Mouse (Mus musculus): ENCODE data around the gene Slc51b. TPM values are rescaled to one million over a fixed set of nuclear protein-coding genes. Genes with fewer than 3 reads are reported as not detected.

Slc51b gene
- polyA plus RNA-seq, 1 experiment from 2014 or later, result not detected

- WGBS, result 60% methylated on average over 5 of the region's 5 CpGs
- DNase-seq (ENCODE audit: extremely low spot score, low spot score), result peak; percentile 45
Observed at GRCm38 (mm10) chr9:65434140-65434539, 11.4 kb upstream of the Slc51b start.

GRCm38 (mm10) chr9:65432236-65432635 is 9.5 kb upstream of the Slc51b start:
- H3K36me3 ChIP-seq (replicated peaks), result no peaks in the 10 kb centered on the region
- no peak overlapping the region for H3K4me3 ChIP-seq
- no peak overlapping the region for H3K27ac ChIP-seq
- peaks cover 10% of the 10 kb centered on the region for H3K4me1 ChIP-seq
- WGBS, result 2% methylated on average over 3 of the region's 3 CpGs
- peak; percentile 76 for DNase-seq (ENCODE audit: extremely low spot score, low spot score)
- H3K9me3 ChIP-seq, result no peaks in the 10 kb centered on the region
- no peaks in the 10 kb centered on the region for H3K27me3 ChIP-seq (ENCODE audit: poor library complexity, severe bottlenecking)

More at GRCm38 (mm10) chr9:65434140-65434539, 11.4 kb upstream of the Slc51b start:
- Histone ChIP-seq H3K9me3 (no peaks in the 10 kb centered on the region), H3K4me1 (peaks cover 10% of the 10 kb centered on the region), H3K27ac (0 out of 2 replicates have a peak overlapping the region, but pooled peaks have one; percentile 5), H3K4me3 (no peak overlapping the region), H3K27me3 (ENCODE audit: poor library complexity, severe bottlenecking) (no peaks in the 10 kb centered on the region), H3K36me3 (replicated peaks) (peaks cover 11% of the 10 kb centered on the region)

- no peak overlapping the region for H3K4me3 ChIP-seq
- H3K36me3 ChIP-seq (replicated peaks), result no peaks in the 10 kb centered on the region
- 91% methylated on average over 5 of the region's 5 CpGs for WGBS
- H3K27me3 ChIP-seq (ENCODE audit: poor library complexity, severe bottlenecking), result no peaks in the 10 kb centered on the region
- no peak overlapping the region for H3K27ac ChIP-seq
- DNase-seq (ENCODE audit: extremely low spot score, low spot score), result no peak
- H3K4me1 ChIP-seq, result no peaks in the 10 kb centered on the region
- H3K9me3 ChIP-seq, result no peaks in the 10 kb centered on the region
Observed at GRCm38 (mm10) chr9:65430921-65431320, 8.2 kb upstream of the Slc51b start.

GRCm38 (mm10) chr9:65430401-65430800 is 7.6 kb upstream of the Slc51b start:
- no peaks in the 10 kb centered on the region for H3K4me1 ChIP-seq
- H3K27ac ChIP-seq, result no peak overlapping the region
- no peak overlapping the region for H3K4me3 ChIP-seq
- no peaks in the 10 kb centered on the region for H3K27me3 ChIP-seq (ENCODE audit: poor library complexity, severe bottlenecking)
- no peaks in the 10 kb centered on the region for H3K9me3 ChIP-seq
- H3K36me3 ChIP-seq (replicated peaks), result no peaks in the 10 kb centered on the region
- no peak for DNase-seq (ENCODE audit: extremely low spot score, low spot score)

- no peaks in the 10 kb centered on the region for H3K27me3 ChIP-seq (ENCODE audit: poor library complexity, severe bottlenecking)
- no peaks in the 10 kb centered on the region for H3K36me3 ChIP-seq (replicated peaks)
- DNase-seq (ENCODE audit: extremely low spot score, low spot score), result no peak
- no peaks in the 10 kb centered on the region for H3K9me3 ChIP-seq
- WGBS, result 83% methylated on average over 5 of the region's 5 CpGs
- no peak overlapping the region for H3K27ac ChIP-seq
- H3K4me3 ChIP-seq, result no peak overlapping the region
- no peaks in the 10 kb centered on the region for H3K4me1 ChIP-seq
Observed at GRCm38 (mm10) chr9:65428003-65428402, 5.2 kb upstream of the Slc51b start.

GRCm38 (mm10) chr9:65427511-65427910 is 4.8 kb upstream of the Slc51b start:
- Histone ChIP-seq H3K36me3 (replicated peaks) (no peaks in the 10 kb centered on the region), H3K9me3 (no peaks in the 10 kb centered on the region), H3K4me1 (no peaks in the 10 kb centered on the region), H3K4me3 (no peak overlapping the region), H3K27ac (no peak overlapping the region), H3K27me3 (ENCODE audit: poor library complexity, severe bottlenecking) (no peaks in the 10 kb centered on the region)
- DNase-seq (ENCODE audit: extremely low spot score, low spot score), result no peak
- WGBS, result 76% methylated on average over 2 of the region's 2 CpGs

DNA sequence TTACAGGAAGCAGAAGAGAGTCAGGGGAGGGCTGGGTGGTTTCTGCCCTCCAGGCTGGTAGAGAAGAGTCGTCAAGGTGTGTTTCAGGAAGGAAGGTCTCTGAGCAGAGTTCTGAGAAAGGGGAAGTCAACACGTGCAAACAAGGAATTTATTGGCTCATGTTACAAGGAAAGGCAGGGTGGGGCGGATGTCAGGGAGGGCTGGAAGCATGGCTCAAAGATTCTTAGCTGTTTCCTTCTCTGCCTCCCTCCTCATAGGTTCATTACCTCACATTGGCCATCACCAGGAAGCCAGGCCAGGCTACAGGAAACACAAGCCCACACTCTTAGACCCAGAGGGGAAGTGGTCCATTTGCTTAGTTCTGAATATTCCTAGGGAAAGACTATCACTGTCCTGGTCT is 1.6 kb upstream of the Slc51b start:
- H3K9me3 ChIP-seq, result no peaks in the 10 kb centered on the region
- no peaks in the 10 kb centered on the region for H3K4me1 ChIP-seq
- no peaks in the 10 kb centered on the region for H3K27me3 ChIP-seq (ENCODE audit: poor library complexity, severe bottlenecking)
- WGBS, result 48% methylated on average over 3 of the region's 3 CpGs
- no peak overlapping the region for H3K4me3 ChIP-seq
- no peak for DNase-seq (ENCODE audit: extremely low spot score, low spot score)
- no peaks in the 10 kb centered on the region for H3K36me3 ChIP-seq (replicated peaks)
- no peak overlapping the region for H3K27ac ChIP-seq

DNA sequence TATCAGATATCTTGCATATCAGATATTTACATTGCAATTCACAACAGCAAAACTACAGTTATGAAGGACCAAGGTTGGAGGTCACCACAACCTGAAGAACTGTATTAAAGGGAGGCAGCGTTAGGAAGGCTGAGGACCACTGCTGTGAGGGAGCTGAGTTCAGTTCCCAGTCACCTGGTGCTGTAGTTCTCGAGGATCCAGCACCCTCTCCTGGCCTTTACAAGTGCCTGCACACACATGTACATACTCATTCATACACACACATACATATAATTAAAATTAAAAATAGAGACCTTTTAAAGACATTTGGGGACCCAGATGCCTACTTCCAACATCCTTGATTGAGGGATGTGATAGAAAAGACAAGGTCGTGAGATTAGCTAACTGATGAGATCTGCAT is 3.1 kb downstream of the Slc51b start:
- H3K4me3 ChIP-seq, result no peak overlapping the region
- no peaks in the 10 kb centered on the region for H3K27me3 ChIP-seq (ENCODE audit: poor library complexity, severe bottlenecking)
- H3K9me3 ChIP-seq, result no peaks in the 10 kb centered on the region
- no peaks in the 10 kb centered on the region for H3K36me3 ChIP-seq (replicated peaks)
- DNase-seq (ENCODE audit: extremely low spot score, low spot score), result no peak
- WGBS, result 78% methylated on average over 3 of the region's 3 CpGs
- no peak overlapping the region for H3K27ac ChIP-seq
- H3K4me1 ChIP-seq, result peaks cover 4% of the 10 kb centered on the region; the same call in 1 of the 2 replicates

DNA sequence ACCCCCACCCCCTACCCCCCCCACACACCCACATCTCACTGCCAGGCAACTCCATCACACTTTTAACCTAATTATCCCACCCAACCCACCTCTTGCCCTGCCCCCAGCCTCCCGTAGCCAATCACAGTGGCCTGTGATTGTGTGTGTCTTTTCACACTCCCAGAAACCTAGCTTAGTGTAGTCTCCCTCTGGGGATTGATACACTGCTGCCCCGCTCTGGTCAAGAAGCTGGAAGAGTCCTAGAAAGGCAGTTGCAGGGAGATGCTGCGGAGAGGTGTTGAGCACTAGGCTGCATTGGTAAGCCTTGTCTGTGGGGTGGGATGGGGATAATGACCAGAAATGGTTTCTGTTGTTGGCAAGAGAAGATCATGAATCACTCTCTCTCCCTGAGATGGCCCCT is 5.0 kb downstream of the Slc51b start:
- WGBS, result 42% methylated on average over 3 of the region's 3 CpGs
- no peak for DNase-seq (ENCODE audit: extremely low spot score, low spot score)
- H3K4me3 ChIP-seq, result no peak overlapping the region
- H3K9me3 ChIP-seq, result no peaks in the 10 kb centered on the region
- no peaks in the 10 kb centered on the region for H3K27me3 ChIP-seq (ENCODE audit: poor library complexity, severe bottlenecking)
- no peak overlapping the region for H3K27ac ChIP-seq
- no peaks in the 10 kb centered on the region for H3K36me3 ChIP-seq (replicated peaks)
- H3K4me1 ChIP-seq, result peaks cover 4% of the 10 kb centered on the region; the same call in 1 of the 2 replicates

DNA sequence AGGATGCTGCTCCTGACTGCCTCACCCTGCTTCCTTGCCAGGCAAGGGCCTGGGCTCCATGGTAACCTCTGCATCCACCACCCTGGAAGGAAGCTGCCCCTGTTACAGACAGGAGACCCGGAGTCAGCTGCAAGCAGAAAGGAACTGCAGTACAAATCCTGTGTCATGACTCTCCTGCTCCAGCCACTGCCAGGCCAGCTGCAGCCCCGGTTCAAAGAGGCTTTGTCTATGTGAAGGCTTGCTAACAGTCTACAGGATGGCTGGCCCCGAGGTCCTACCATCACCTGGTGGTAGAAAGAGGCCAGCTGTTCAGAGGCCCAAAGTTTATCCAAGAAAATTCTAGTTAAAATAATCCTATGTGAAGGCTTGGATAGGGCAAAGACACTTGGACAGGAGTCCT is 11.4 kb downstream of the Slc51b start:
- Histone ChIP-seq H3K9me3 (no peaks in the 10 kb centered on the region), H3K27me3 (ENCODE audit: poor library complexity, severe bottlenecking) (no peaks in the 10 kb centered on the region), H3K4me1 (no peaks in the 10 kb centered on the region), H3K4me3 (no peak overlapping the region), H3K36me3 (replicated peaks) (no peaks in the 10 kb centered on the region; the same call in 1 of the 2 replicates), H3K27ac (no peak overlapping the region)
- WGBS, result 80% methylated on average over 3 of the region's 3 CpGs
- no peak for DNase-seq (ENCODE audit: extremely low spot score, low spot score)

DNA sequence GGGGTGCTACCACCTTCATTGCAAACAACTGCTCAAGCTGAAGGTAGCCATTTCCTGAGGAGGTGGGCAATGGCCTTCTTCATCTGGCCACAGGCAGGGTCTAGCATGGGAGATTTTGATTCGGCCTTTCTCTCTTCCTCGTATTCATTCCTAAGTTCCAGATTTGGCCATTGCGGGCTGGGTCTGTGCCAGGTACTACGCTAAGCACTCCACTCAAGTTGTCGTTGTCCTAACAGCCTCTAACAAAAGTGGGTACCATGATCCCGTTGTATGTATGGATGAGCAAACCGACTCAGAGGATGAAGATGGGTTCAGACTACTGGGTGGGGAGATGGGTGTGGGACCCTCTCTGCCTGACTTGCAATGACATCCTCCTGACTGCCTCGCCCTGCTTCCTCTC is 12.4 kb downstream of the Slc51b start:
- no peak for DNase-seq (ENCODE audit: extremely low spot score, low spot score)
- WGBS, result 92% methylated on average over 8 of the region's 8 CpGs
- Histone ChIP-seq H3K4me3 (no peak overlapping the region), H3K27me3 (ENCODE audit: poor library complexity, severe bottlenecking) (no peaks in the 10 kb centered on the region), H3K9me3 (no peaks in the 10 kb centered on the region), H3K36me3 (replicated peaks) (no peaks in the 10 kb centered on the region; the same call in 1 of the 2 replicates), H3K4me1 (no peaks in the 10 kb centered on the region), H3K27ac (no peak overlapping the region)

- whole genome bisulfite sequencing, result 84% methylated on average over 5 of the region's 5 CpGs
Observed at GRCm38 (mm10) chr9:65408871-65409295, 13.9 kb downstream of the Slc51b start.

DNA sequence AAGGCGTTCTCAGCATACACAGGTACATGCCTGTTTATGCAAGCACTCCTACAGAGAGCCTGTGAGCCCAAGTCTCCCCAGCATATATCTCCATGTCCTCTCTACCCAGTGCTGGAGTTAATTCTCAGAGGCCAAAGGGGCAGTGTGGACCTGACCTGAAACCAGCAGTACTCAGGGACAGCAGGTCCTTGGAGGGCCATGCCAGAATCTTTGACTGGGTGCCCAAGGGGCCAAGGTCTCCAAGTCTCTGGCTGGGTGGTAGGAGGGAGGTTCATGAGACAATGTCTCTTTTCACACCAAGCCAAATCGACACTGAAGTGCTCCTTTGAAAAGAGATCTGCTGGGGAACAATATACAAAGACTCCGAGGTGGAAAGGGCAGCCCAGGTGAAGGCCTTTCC is 14.9 kb downstream of the Slc51b start:
- H3K27me3 ChIP-seq (ENCODE audit: poor library complexity, severe bottlenecking), result no peaks in the 10 kb centered on the region
- WGBS, result 81% methylated on average over 3 of the region's 3 CpGs
- no peak for DNase-seq (ENCODE audit: extremely low spot score, low spot score)
- no peak overlapping the region for H3K4me3 ChIP-seq
- H3K4me1 ChIP-seq, result no peaks in the 10 kb centered on the region
- no peaks in the 10 kb centered on the region; the same call in 1 of the 2 replicates for H3K36me3 ChIP-seq (replicated peaks)
- H3K27ac ChIP-seq, result no peak overlapping the region
- no peaks in the 10 kb centered on the region for H3K9me3 ChIP-seq

More at GRCm38 (mm10) chr9:65408871-65409295, 13.9 kb downstream of the Slc51b start:
- Histone ChIP-seq H3K36me3 (replicated peaks) (no peaks in the 10 kb centered on the region; the same call in 1 of the 2 replicates), H3K27me3 (ENCODE audit: poor library complexity, severe bottlenecking) (no peaks in the 10 kb centered on the region), H3K9me3 (no peaks in the 10 kb centered on the region), H3K4me3 (no peak overlapping the region), H3K4me1 (no peaks in the 10 kb centered on the region), H3K27ac (no peak overlapping the region)
- no peak for DNase-seq (ENCODE audit: extremely low spot score, low spot score)

DNA sequence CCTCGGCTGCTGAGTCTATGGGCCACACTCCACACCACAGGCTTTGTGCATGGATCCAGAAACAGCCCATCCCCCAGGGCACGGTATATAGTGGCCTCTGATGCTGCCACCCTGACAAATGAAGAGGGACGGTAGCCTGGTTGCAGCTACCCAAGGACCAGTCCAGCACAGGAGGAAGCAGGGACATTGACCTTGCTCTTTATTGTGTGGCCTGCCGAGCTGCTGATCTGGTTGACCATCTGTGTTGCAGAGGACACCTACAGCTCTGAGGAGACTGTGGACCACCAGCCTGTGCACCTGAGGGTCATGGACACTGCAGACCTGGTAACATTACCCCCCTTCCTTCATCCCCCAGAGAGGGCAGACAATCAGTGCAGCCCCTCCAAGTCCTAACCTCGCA is 15.4 kb downstream of the Slc51b start:
- 86% methylated on average over 5 of the region's 5 CpGs for WGBS
- no peaks in the 10 kb centered on the region; the same call in 1 of the 2 replicates for H3K36me3 ChIP-seq (replicated peaks)
- H3K9me3 ChIP-seq, result no peaks in the 10 kb centered on the region
- H3K27ac ChIP-seq, result no peak overlapping the region
- no peak overlapping the region for H3K4me3 ChIP-seq
- no peaks in the 10 kb centered on the region for H3K27me3 ChIP-seq (ENCODE audit: poor library complexity, severe bottlenecking)
- no peaks in the 10 kb centered on the region for H3K4me1 ChIP-seq
- DNase-seq (ENCODE audit: extremely low spot score, low spot score), result no peak

Measured in forebrain, embryonic 10.5 days (tissue).